Mouse (Mus musculus): ENCODE results near the gene Gm20547.
"Not testable (repeated sequence)": the region's sequence is repeated elsewhere in the genome, so short reads cannot be mapped to it uniquely, and the experiment has no call there.

- TF ChIP-seq CTCF (IDR thresholded peaks at IDR 0.05; ENCODE audit: low read depth, low read length): peak; percentile 75
- TF ChIP-seq POLR2A (IDR thresholded peaks at IDR 0.05; ENCODE audit: insufficient read depth, low read length); EP300 (IDR thresholded peaks at IDR 0.05; ENCODE audit: insufficient read depth, low read depth, low read length): not testable (repeated sequence)
These were observed 68.1 kb downstream of the Gm20547 start for GRCm38 (mm10) chr17:34813747-34814146.
